Mouse (Mus musculus) midbrain, embryonic 10.5 days (tissue): ENCODE results near the gene Rfx4. TPM values are rescaled to one million over a fixed set of nuclear protein-coding genes. Genes with fewer than 3 reads are reported as not detected.

Experiments used
- DNase-seq: peaks from one replicate; pipeline ENCODE4 v3.0.0-alpha.2; 2017; ENCODE audit warnings: low spot score
- H3K27ac ChIP-seq: fragments of 300-500 bp; sonication (generic); replicated peaks from 2 replicates; pipeline ENCODE4 v1.5.1; 2016; ENCODE audit warnings: mild to moderate bottlenecking
- H3K27me3 ChIP-seq: fragments of 300-500 bp; sonication (generic); 2 replicates; pipeline ENCODE4 v1.6.1; 2016; ENCODE audit warnings: low read depth, mild to moderate bottlenecking; ENCODE audit not compliant: poor library complexity, severe bottlenecking
- H3K36me3 ChIP-seq: fragments of 300-500 bp; sonication (generic); 2 replicates; pipeline ENCODE4 v1.6.1; 2016; ENCODE audit warnings: mild to moderate bottlenecking, moderate library complexity
- H3K4me1 ChIP-seq: fragments of 300-500 bp; sonication (generic); 2 replicates; pipeline ENCODE4 v1.6.1; 2016
- H3K4me3 ChIP-seq: fragments of 300-500 bp; sonication (generic); 2 replicates; pipeline ENCODE4 v1.5.1; 2016; ENCODE audit warnings: mild to moderate bottlenecking, moderate library complexity
- H3K9me3 ChIP-seq: fragments of 300-500 bp; sonication (generic); replicated peaks from 2 replicates; pipeline ENCODE4 v1.6.1; 2016; ENCODE audit warnings: mild to moderate bottlenecking
- WGBS: fragments of 180-500 bp; shearing (Covaris S2); methylation state at CpG from one replicate; pipeline ENCODE4 v1.1.7; 2016; 5-methylcytosine and 5-hydroxymethylcytosine counted together
- polyA plus RNA-seq: library from polyadenylated mRNA; unstranded; fragments of >200 nt; fragmentation: Nextera tagmentation; extraction: Ambion mirVana; gene quantifications from 2 replicates; pipeline ENCODE4 v1.2.1, GENCODE M21; 2016

Rfx4 gene
- polyA plus RNA-seq, 1 experiment from 2014 or later, result 61.8 TPM

- no peaks in the 10 kb centered on the region for H3K27me3 ChIP-seq
- no peak for DNase-seq
- H3K27ac ChIP-seq, result 0 out of 2 replicates have a peak overlapping the region, but pooled peaks have one; percentile 19
- no peaks in the 10 kb centered on the region for H3K9me3 ChIP-seq
- H3K4me1 ChIP-seq, result peaks cover 4% of the 10 kb centered on the region
- H3K4me3 ChIP-seq, result no peak overlapping the region
- 76% methylated on average over 13 of the region's 13 CpGs for WGBS
- peaks cover 95% of the 10 kb centered on the region for H3K36me3 ChIP-seq
These were observed 47.5 kb downstream of the Rfx4 start for GRCm38 (mm10) chr10:84803216-84803844.

- H3K9me3 ChIP-seq, result no peaks in the 10 kb centered on the region
- H3K27me3 ChIP-seq, result no peaks in the 10 kb centered on the region
- peaks cover 4% of the 10 kb centered on the region for H3K4me1 ChIP-seq
- DNase-seq, result no peak
- H3K36me3 ChIP-seq, result peaks cover 86% of the 10 kb centered on the region
- no peak overlapping the region for H3K4me3 ChIP-seq
- no peak overlapping the region for H3K27ac ChIP-seq
- 77% methylated on average over 3 of the region's 3 CpGs for WGBS
These were observed 49.7 kb downstream of the Rfx4 start for GRCm38 (mm10) chr10:84805576-84805975.

GRCm38 (mm10) chr10:84807206-84807605 lies 51.3 kb downstream of the Rfx4 start:
- no peak for DNase-seq
- H3K9me3 ChIP-seq, result no peaks in the 10 kb centered on the region
- WGBS, result 91% methylated on average over 9 of the region's 9 CpGs
- H3K27ac ChIP-seq, result no peak overlapping the region
- H3K27me3 ChIP-seq, result no peaks in the 10 kb centered on the region
- peaks cover 4% of the 10 kb centered on the region for H3K4me1 ChIP-seq
- no peak overlapping the region for H3K4me3 ChIP-seq
- peaks cover 78% of the 10 kb centered on the region for H3K36me3 ChIP-seq

- no peak for DNase-seq
- H3K27me3 ChIP-seq, result no peaks in the 10 kb centered on the region
- peaks cover 76% of the 10 kb centered on the region for H3K36me3 ChIP-seq
- H3K9me3 ChIP-seq, result no peaks in the 10 kb centered on the region
- no peak overlapping the region for H3K4me3 ChIP-seq
- 84% methylated on average over 8 of the region's 8 CpGs for WGBS
- no peaks in the 10 kb centered on the region for H3K4me1 ChIP-seq
- H3K27ac ChIP-seq, result no peak overlapping the region
These were observed 54.4 kb downstream of the Rfx4 start for GRCm38 (mm10) chr10:84810030-84810849.

- Histone ChIP-seq H3K27ac (no peak overlapping the region), H3K27me3 (no peaks in the 10 kb centered on the region), H3K4me3 (no peak overlapping the region), H3K4me1 (no peaks in the 10 kb centered on the region), H3K9me3 (no peaks in the 10 kb centered on the region), H3K36me3 (peaks cover 76% of the 10 kb centered on the region)
- no peak for DNase-seq
- WGBS, result 92% methylated on average over 11 of the region's 11 CpGs
These were observed 55.5 kb downstream of the Rfx4 start for GRCm38 (mm10) chr10:84811171-84811912.

- no peaks in the 10 kb centered on the region for H3K4me1 ChIP-seq
- WGBS, result 88% methylated on average over 2 of the region's 2 CpGs
- no peaks in the 10 kb centered on the region for H3K9me3 ChIP-seq
- no peak overlapping the region for H3K27ac ChIP-seq
- no peak for DNase-seq
- no peak overlapping the region for H3K4me3 ChIP-seq
- H3K36me3 ChIP-seq, result peaks cover 76% of the 10 kb centered on the region
- no peaks in the 10 kb centered on the region for H3K27me3 ChIP-seq
These were observed 56.0 kb downstream of the Rfx4 start for GRCm38 (mm10) chr10:84811913-84812295.

- no peaks in the 10 kb centered on the region for H3K27me3 ChIP-seq
- H3K4me1 ChIP-seq, result no peaks in the 10 kb centered on the region
- H3K9me3 ChIP-seq, result no peaks in the 10 kb centered on the region
- peaks cover 89% of the 10 kb centered on the region for H3K36me3 ChIP-seq
- no peak for DNase-seq
- no peak overlapping the region for H3K4me3 ChIP-seq
- WGBS, result 83% methylated on average over 4 of the region's 4 CpGs
- no peak overlapping the region for H3K27ac ChIP-seq
These were observed 60.0 kb downstream of the Rfx4 start for GRCm38 (mm10) chr10:84815676-84816436.

GRCm38 (mm10) chr10:84817086-84817869 lies 61.4 kb downstream of the Rfx4 start:
- no peaks in the 10 kb centered on the region for H3K9me3 ChIP-seq
- 87% methylated on average over 7 of the region's 7 CpGs for WGBS
- no peak overlapping the region for H3K4me3 ChIP-seq
- no peaks in the 10 kb centered on the region for H3K27me3 ChIP-seq
- no peak overlapping the region for H3K27ac ChIP-seq
- peaks cover 92% of the 10 kb centered on the region for H3K36me3 ChIP-seq
- peaks cover 12% of the 10 kb centered on the region for H3K4me1 ChIP-seq
- no peak for DNase-seq

GRCm38 (mm10) chr10:84819669-84820068 lies 63.8 kb downstream of the Rfx4 start:
- Histone ChIP-seq H3K36me3 (peaks cover 76% of the 10 kb centered on the region), H3K9me3 (no peaks in the 10 kb centered on the region), H3K27me3 (no peaks in the 10 kb centered on the region), H3K4me3 (no peak overlapping the region), H3K27ac (no peak overlapping the region), H3K4me1 (peaks cover 29% of the 10 kb centered on the region)
- 80% methylated on average over 6 of the region's 6 CpGs for WGBS
- no peak for DNase-seq

GRCm38 (mm10) chr10:84820230-84820629 lies 64.4 kb downstream of the Rfx4 start:
- Histone ChIP-seq H3K9me3 (no peaks in the 10 kb centered on the region), H3K27me3 (no peaks in the 10 kb centered on the region), H3K27ac (no peak overlapping the region), H3K4me3 (no peak overlapping the region), H3K36me3 (peaks cover 76% of the 10 kb centered on the region), H3K4me1 (peaks cover 34% of the 10 kb centered on the region)
- DNase-seq, result no peak
- 80% methylated on average over 3 of the region's 3 CpGs for WGBS

- peaks cover 46% of the 10 kb centered on the region for H3K4me1 ChIP-seq
- WGBS, result 13% methylated on average over 9 of the region's 9 CpGs
- peak; percentile 33 for DNase-seq
- H3K27ac ChIP-seq, result peak overlapping the region; percentile 73; the same call in 1 of the 2 replicates
- H3K4me3 ChIP-seq, result no peak overlapping the region
- peaks cover 76% of the 10 kb centered on the region for H3K36me3 ChIP-seq
- no peaks in the 10 kb centered on the region for H3K9me3 ChIP-seq
- H3K27me3 ChIP-seq, result no peaks in the 10 kb centered on the region
These were observed 66.9 kb downstream of the Rfx4 start for GRCm38 (mm10) chr10:84822741-84823151.
